Mouse (Mus musculus) midbrain, embryonic 10.5 days (tissue): Measurements from ENCODE around the gene Prr36. TPM values are rescaled to one million over a fixed set of nuclear protein-coding genes. Genes with fewer than 3 reads are reported as not detected.
A peak's percentile ranks its signal among the peaks of the same experiment; 100 is the strongest.
"Not testable (repeated sequence)": the region's sequence is repeated elsewhere in the genome, so short reads cannot be mapped to it uniquely, and the experiment has no call there.

Source experiments
- DNase-seq: peaks from one replicate; pipeline ENCODE4 v3.0.0-alpha.2; 2017; ENCODE audit warnings: low spot score
- H3K27ac ChIP-seq: fragments of 300-500 bp; sonication (generic); replicated peaks from 2 replicates; pipeline ENCODE4 v1.5.1; 2016; ENCODE audit warnings: mild to moderate bottlenecking
- H3K27me3 ChIP-seq: fragments of 300-500 bp; sonication (generic); 2 replicates; pipeline ENCODE4 v1.6.1; 2016; ENCODE audit warnings: low read depth, mild to moderate bottlenecking; ENCODE audit not compliant: poor library complexity, severe bottlenecking
- H3K36me3 ChIP-seq: fragments of 300-500 bp; sonication (generic); 2 replicates; pipeline ENCODE4 v1.6.1; 2016; ENCODE audit warnings: mild to moderate bottlenecking, moderate library complexity
- H3K4me1 ChIP-seq: fragments of 300-500 bp; sonication (generic); 2 replicates; pipeline ENCODE4 v1.6.1; 2016
- H3K4me3 ChIP-seq: fragments of 300-500 bp; sonication (generic); 2 replicates; pipeline ENCODE4 v1.5.1; 2016; ENCODE audit warnings: mild to moderate bottlenecking, moderate library complexity
- H3K9me3 ChIP-seq: fragments of 300-500 bp; sonication (generic); replicated peaks from 2 replicates; pipeline ENCODE4 v1.6.1; 2016; ENCODE audit warnings: mild to moderate bottlenecking
- WGBS: fragments of 180-500 bp; shearing (Covaris S2); methylation state at CpG from one replicate; pipeline ENCODE4 v1.1.7; 2016; 5-methylcytosine and 5-hydroxymethylcytosine counted together
- polyA plus RNA-seq: library from polyadenylated mRNA; unstranded; fragments of >200 nt; fragmentation: Nextera tagmentation; extraction: Ambion mirVana; gene quantifications from 2 replicates; pipeline ENCODE4 v1.2.1, GENCODE M21; 2016

Prr36 gene
- polyA plus RNA-seq: 10.8 and 18.6 TPM in 2 replicates

GRCm38 (mm10) chr8:4216791-4217621, at the start of gene Prr36:
Gene Prr36, minus strand, starts transcription at chr8:4217459.
- H3K27me3 ChIP-seq: peaks cover 66% of the 10 kb centered on the region
- H3K36me3 ChIP-seq: peaks cover 7% of the 10 kb centered on the region
- 1% methylated on average over 44 of the region's 44 CpGs for WGBS
- H3K9me3 ChIP-seq: no peaks in the 10 kb centered on the region
- peak within 1 kb of the TSS; percentile 96 for H3K27ac ChIP-seq
- peaks cover 51% of the 10 kb centered on the region for H3K4me1 ChIP-seq
- H3K4me3 ChIP-seq: peak within 1 kb of the TSS; percentile 78
- peak; percentile 85 for DNase-seq

- no peaks in the 10 kb centered on the region for H3K27me3 ChIP-seq
- no peaks in the 10 kb centered on the region for H3K4me1 ChIP-seq
- no peak overlapping the region for H3K4me3 ChIP-seq
- H3K36me3 ChIP-seq: peaks cover 100% of the 10 kb centered on the region
- no peak for DNase-seq
- WGBS: 92% methylated on average over 15 of the region's 15 CpGs
- no peaks in the 10 kb centered on the region for H3K9me3 ChIP-seq
- no peak overlapping the region for H3K27ac ChIP-seq
Measured at GRCm38 (mm10) chr8:4265160-4265914, 48.1 kb upstream of the Prr36 start.

DNA sequence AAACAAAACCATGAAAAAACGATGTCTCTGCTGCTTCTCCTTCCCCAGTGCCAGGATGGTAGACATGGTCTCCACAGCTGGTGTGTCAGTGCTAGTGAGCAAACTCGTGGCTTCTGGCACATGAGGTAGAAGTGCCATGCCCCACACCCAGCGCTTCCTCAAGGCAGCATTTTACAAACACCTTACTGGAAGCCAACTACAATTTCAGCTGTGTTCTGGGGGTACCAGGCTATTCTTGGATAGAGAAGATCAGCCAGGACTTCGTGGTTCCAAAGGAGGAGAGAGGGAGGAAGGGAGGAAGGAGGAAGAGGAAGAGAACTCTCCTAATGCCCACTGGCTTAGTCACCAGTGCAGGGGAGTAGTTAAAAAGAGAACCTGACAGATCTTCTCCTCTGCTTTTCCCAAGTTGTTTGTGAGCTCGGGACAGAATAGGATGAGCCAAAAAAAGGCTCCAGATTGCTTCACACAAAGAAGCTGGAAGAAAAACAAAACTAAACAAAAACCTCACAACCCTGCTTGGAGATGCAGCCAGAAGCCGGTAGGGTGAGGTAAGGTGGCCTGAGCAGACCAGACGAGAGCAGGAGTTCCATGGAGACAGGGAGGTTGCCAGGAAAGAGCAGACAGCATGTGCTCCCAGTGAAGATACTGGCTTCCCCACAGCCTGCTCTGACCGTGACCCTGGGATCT, 46.0 kb upstream of the Prr36 start:
- WGBS: 85% methylated on average over 8 of the region's 8 CpGs
- Histone ChIP-seq H3K36me3 (peaks cover 87% of the 10 kb centered on the region), H3K4me3 (no peak overlapping the region), H3K4me1 (peaks cover 13% of the 10 kb centered on the region), H3K9me3 (no peaks in the 10 kb centered on the region), H3K27ac (no peak overlapping the region), H3K27me3 (no peaks in the 10 kb centered on the region)
- DNase-seq: no peak

GRCm38 (mm10) chr8:4259805-4260170, 42.5 kb upstream of the Prr36 start:
- Histone ChIP-seq H3K4me1 (peaks cover 30% of the 10 kb centered on the region), H3K36me3 (peaks cover 87% of the 10 kb centered on the region), H3K27me3 (no peaks in the 10 kb centered on the region), H3K27ac (peak overlapping the region; percentile 99; the same call in 1 of the 2 replicates), H3K9me3 (no peaks in the 10 kb centered on the region), H3K4me3 (peak overlapping the region; percentile 91; the same call in 1 of the 2 replicates)
- 89% methylated on average over 4 of the region's 4 CpGs for WGBS
- no peak for DNase-seq

GRCm38 (mm10) chr8:4259125-4259804, 42.0 kb upstream of the Prr36 start, which contains the start of gene Ctxn1:
Gene Ctxn1, minus strand, starts transcription at chr8:4259274.
- WGBS: 7% methylated on average over 33 of the region's 33 CpGs

GRCm38 (mm10) chr8:4258678-4259077, 41.4 kb upstream of the Prr36 start:
- 0% methylated on average over 32 of the region's 32 CpGs for WGBS
- H3K36me3 ChIP-seq: peaks cover 83% of the 10 kb centered on the region

More at GRCm38 (mm10) chr8:4259125-4259804, 42.0 kb upstream of the Prr36 start, which contains the start of gene Ctxn1:
- peak; percentile 97 for DNase-seq
- Histone ChIP-seq H3K9me3 (no peaks in the 10 kb centered on the region), H3K4me3 (peak within 1 kb of the TSS; percentile 91), H3K36me3 (peaks cover 87% of the 10 kb centered on the region), H3K27ac (peak within 1 kb of the TSS; percentile 99), H3K27me3 (no peaks in the 10 kb centered on the region), H3K4me1 (peaks cover 32% of the 10 kb centered on the region)

DNA sequence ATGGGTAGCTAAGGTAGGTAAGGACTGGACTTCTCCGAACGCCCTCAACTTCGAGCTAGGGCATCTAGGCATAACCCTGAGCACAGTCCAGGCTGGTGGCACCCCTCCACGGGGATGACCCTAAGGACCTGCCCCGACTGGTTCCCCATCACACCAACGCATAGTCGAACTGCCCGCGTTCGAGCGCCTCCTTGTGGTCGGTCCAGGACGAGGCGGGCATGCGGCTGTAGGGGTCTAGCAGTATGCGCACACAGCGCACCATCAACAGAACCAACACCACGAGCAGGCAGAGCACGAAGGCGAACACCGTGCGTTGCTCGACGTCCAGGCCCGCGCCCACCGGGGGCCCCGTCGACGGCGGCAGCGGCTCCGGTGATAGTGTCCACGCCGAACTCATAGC, 41.0 kb upstream of the Prr36 start:
- Histone ChIP-seq H3K9me3 (no peaks in the 10 kb centered on the region), H3K4me1 (peaks cover 42% of the 10 kb centered on the region), H3K27me3 (no peaks in the 10 kb centered on the region), H3K4me3 (peak overlapping the region; percentile 91), H3K27ac (peak overlapping the region; percentile 99), H3K36me3 (peaks cover 79% of the 10 kb centered on the region)
- 3% methylated on average over 35 of the region's 35 CpGs for WGBS
- DNase-seq: peak; percentile 89

More at GRCm38 (mm10) chr8:4258678-4259077, 41.4 kb upstream of the Prr36 start:
- no peak for DNase-seq
- Histone ChIP-seq H3K4me3 (peak overlapping the region; percentile 91), H3K9me3 (no peaks in the 10 kb centered on the region), H3K27ac (peak overlapping the region; percentile 99), H3K4me1 (peaks cover 38% of the 10 kb centered on the region), H3K27me3 (no peaks in the 10 kb centered on the region)

DNA sequence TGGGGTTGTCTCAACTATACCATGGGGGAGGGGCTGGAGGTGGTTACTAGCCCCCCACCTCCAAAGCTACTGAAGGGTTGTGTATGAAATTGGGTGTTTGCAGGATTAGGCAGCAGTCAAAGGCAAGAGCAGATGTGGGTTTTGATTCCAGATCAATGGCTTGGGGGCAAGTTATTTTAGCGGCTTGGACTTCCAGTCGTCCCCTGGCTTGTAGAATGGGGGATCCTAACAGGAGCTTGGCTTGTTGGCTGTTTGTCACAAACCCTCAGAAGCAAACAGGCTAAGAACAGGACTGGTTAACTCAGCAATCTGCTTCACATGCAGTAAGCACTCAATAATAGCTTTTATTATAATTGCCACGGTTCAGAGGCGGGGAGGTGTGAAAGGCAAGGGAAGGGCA, 40.1 kb upstream of the Prr36 start:
- Histone ChIP-seq H3K4me3 (peak overlapping the region; percentile 91), H3K36me3 (peaks cover 70% of the 10 kb centered on the region), H3K9me3 (no peaks in the 10 kb centered on the region), H3K27ac (peak overlapping the region; percentile 99), H3K27me3 (no peaks in the 10 kb centered on the region), H3K4me1 (peaks cover 46% of the 10 kb centered on the region)
- no peak for DNase-seq
- WGBS: 78% methylated on average over 4 of the region's 4 CpGs

- peak overlapping the region; percentile 91; the same call in 1 of the 2 replicates for H3K4me3 ChIP-seq
- peak overlapping the region; percentile 99; the same call in 1 of the 2 replicates for H3K27ac ChIP-seq
- peaks cover 50% of the 10 kb centered on the region for H3K4me1 ChIP-seq
- peaks cover 65% of the 10 kb centered on the region for H3K36me3 ChIP-seq
- no peaks in the 10 kb centered on the region for H3K27me3 ChIP-seq
- no peaks in the 10 kb centered on the region for H3K9me3 ChIP-seq
- DNase-seq: no peak
- 76% methylated on average over 4 of the region's 4 CpGs for WGBS
Measured at GRCm38 (mm10) chr8:4256911-4257310, 39.7 kb upstream of the Prr36 start.

DNA sequence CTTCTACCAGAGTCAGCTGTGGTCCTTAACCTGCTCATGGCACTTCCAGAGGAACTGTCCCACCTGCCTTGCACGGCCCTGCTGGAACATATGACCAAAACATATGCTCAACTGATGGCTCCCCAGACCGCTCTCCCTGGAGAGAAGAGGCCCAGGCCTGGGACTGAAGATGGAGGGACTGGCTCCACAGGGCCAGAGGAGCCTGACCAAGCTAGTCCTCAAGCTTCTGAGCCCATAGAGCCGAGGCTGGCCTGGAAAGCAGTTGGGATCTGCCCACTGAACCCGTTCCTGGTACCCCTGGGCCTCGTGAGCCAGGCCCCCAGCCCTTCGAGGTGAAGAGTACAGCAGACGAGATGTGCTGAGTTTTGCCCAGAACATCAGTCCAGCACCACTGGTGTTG, 38.2 kb upstream of the Prr36 start:
- WGBS: 85% methylated on average over 7 of the region's 7 CpGs
- Histone ChIP-seq H3K36me3 (peaks cover 51% of the 10 kb centered on the region), H3K4me1 (peaks cover 53% of the 10 kb centered on the region)
- H3K4me3 ChIP-seq, H3K27me3 ChIP-seq, DNase-seq, H3K9me3 ChIP-seq, H3K27ac ChIP-seq: not testable (repeated sequence)

GRCm38 (mm10) chr8:4254001-4254400, 36.7 kb upstream of the Prr36 start:
- H3K4me1 ChIP-seq: peaks cover 53% of the 10 kb centered on the region
- no peak for DNase-seq
- no peak overlapping the region for H3K27ac ChIP-seq
- peaks cover 15% of the 10 kb centered on the region for H3K27me3 ChIP-seq
- H3K36me3 ChIP-seq: peaks cover 49% of the 10 kb centered on the region
- peak overlapping the region; percentile 91 for H3K4me3 ChIP-seq
- H3K9me3 ChIP-seq: no peaks in the 10 kb centered on the region
- 67% methylated on average over 6 of the region's 6 CpGs for WGBS
